Mouse (Mus musculus) ES-Bruce4 (cell line): ENCODE results near the gene Uevld. TPM values are rescaled to one million over a fixed set of nuclear protein-coding genes. Genes with fewer than 3 reads are reported as not detected.

ENCODE experiments used
- H3K27ac ChIP-seq: 2 replicates; pipeline ENCODE4 v1.5.1; 2012; ENCODE audit warnings: low read length, inconsistent platforms; ENCODE audit not compliant: insufficient read depth
- H3K27me3 ChIP-seq: 2 replicates; pipeline ENCODE4 v1.6.1; 2012; ENCODE audit warnings: mild to moderate bottlenecking, low read length, inconsistent platforms; ENCODE audit not compliant: control insufficient read depth, poor library complexity, insufficient read depth, severe bottlenecking
- H3K36me3 ChIP-seq: 2 replicates; pipeline ENCODE4 v1.6.1; 2012; ENCODE audit warnings: inconsistent platforms, mild to moderate bottlenecking, low read length, moderate library complexity; ENCODE audit not compliant: control insufficient read depth, poor library complexity, insufficient read depth, severe bottlenecking
- H3K4me1 ChIP-seq: one replicate; pipeline ENCODE4 v1.8.1; 2011; ENCODE audit warnings: low read length; ENCODE audit not compliant: control insufficient read depth, insufficient read depth
- H3K4me3 ChIP-seq: 2 replicates; pipeline ENCODE4 v1.5.1; 2011; ENCODE audit warnings: low read depth, mild to moderate bottlenecking, low read length
- H3K9ac ChIP-seq: 2 replicates; pipeline ENCODE4 v1.6.1; 2012; ENCODE audit warnings: low read depth, mild to moderate bottlenecking, inconsistent platforms; ENCODE audit not compliant: poor library complexity, severe bottlenecking
- H3K9me3 ChIP-seq: replicated peaks from 2 replicates; pipeline ENCODE4 v1.6.1; 2012; ENCODE audit warnings: mild to moderate bottlenecking, low read length, inconsistent platforms; ENCODE audit not compliant: control insufficient read depth, poor library complexity, insufficient read depth, severe bottlenecking
- CTCF ChIP-seq: IDR thresholded peaks from one replicate; pipeline ENCODE4 v1.8.1; 2011; ENCODE audit warnings: low read depth, low read length
- EP300 ChIP-seq: IDR thresholded peaks from 2 replicates; pipeline ENCODE4 v1.6.1; 2011; ENCODE audit warnings: low read depth, low read length; ENCODE audit not compliant: insufficient read depth
- POLR2A ChIP-seq: IDR thresholded peaks from one replicate; pipeline ENCODE4 v1.8.1; 2011; ENCODE audit warnings: low read length; ENCODE audit not compliant: insufficient read depth
- polyA plus RNA-seq: library from polyadenylated mRNA; stranded (reverse); fragments of >200 nt; gene quantifications from 2 replicates; pipeline ENCODE4 v1.2.4, GENCODE M21; 2011; ENCODE audit warnings: low read depth; ENCODE audit not compliant: missing spikeins, insufficient read depth, insufficient read length

Gene Uevld
- polyA plus RNA-seq, 1 experiment = 64.5 TPM

- no peaks in the 10 kb centered on the region for H3K27me3 ChIP-seq
- H3K9ac ChIP-seq = no peak overlapping the region
- no peaks in the 10 kb centered on the region for H3K9me3 ChIP-seq
- no peaks in the 10 kb centered on the region for H3K36me3 ChIP-seq
- no peaks in the 10 kb centered on the region for H3K4me1 ChIP-seq
- H3K27ac ChIP-seq = no peak overlapping the region
- TF ChIP-seq CTCF (no peak), EP300 (no peak), POLR2A (no peak)
- no peak overlapping the region for H3K4me3 ChIP-seq
Measured at GRCm38 (mm10) chr7:46879851-46880250, 78.5 kb downstream of the Uevld start.

DNA sequence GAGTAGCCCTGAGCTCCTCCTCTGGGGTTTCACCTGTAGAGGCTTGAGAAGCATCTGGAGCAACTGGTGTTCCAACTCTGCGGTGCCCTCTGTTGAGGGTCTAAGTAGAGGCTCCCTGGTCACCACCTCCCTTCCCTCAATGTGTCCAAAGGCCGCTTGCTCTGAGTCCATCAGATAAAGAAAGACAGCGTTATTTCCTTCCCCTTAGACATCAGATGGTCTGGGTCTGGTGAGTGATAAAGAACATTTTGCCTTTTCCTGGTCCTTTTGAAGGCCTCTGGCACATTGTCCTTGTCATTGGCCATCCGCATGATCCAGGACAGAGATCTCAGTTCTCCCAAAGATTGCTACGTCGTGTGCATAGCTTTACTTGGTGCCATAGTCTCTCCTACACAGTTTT is 81.1 kb downstream of the Uevld start:
- Histone ChIP-seq H3K4me1 (no peaks in the 10 kb centered on the region), H3K4me3 (no peak overlapping the region), H3K36me3 (no peaks in the 10 kb centered on the region), H3K27me3 (no peaks in the 10 kb centered on the region), H3K9ac (no peak overlapping the region), H3K9me3 (no peaks in the 10 kb centered on the region), H3K27ac (no peak overlapping the region)
- TF ChIP-seq EP300 = no peak
- no peak for TF ChIP-seq CTCF
- no peak for TF ChIP-seq POLR2A

GRCm38 (mm10) chr7:46876841-46877240 is 81.5 kb downstream of the Uevld start:
- Histone ChIP-seq H3K36me3 (no peaks in the 10 kb centered on the region), H3K27me3 (no peaks in the 10 kb centered on the region)
- TF ChIP-seq EP300 = no peak
- TF ChIP-seq POLR2A = no peak
- TF ChIP-seq CTCF = no peak

More at GRCm38 (mm10) chr7:46876841-46877240, 81.5 kb downstream of the Uevld start:
- Histone ChIP-seq H3K9me3 (no peaks in the 10 kb centered on the region), H3K9ac (no peak overlapping the region), H3K4me1 (no peaks in the 10 kb centered on the region), H3K27ac (no peak overlapping the region), H3K4me3 (no peak overlapping the region)

Other genes starting within 250 kb of the Uevld start
- 36.5 and 40.2 TPM in 2 replicates for gene Saal1, start 247.8 kb downstream of the Uevld start, polyA plus RNA-seq
- gene Saa3, start 242.8 kb downstream of the Uevld start, polyA plus RNA-seq = 3.2 and 3.8 TPM in 2 replicates
- not detected in 2 replicates for gene Saa4, start 225.9 kb downstream of the Uevld start, polyA plus RNA-seq
- not detected in 2 replicates for gene Saa1, start 215.5 kb downstream of the Uevld start, polyA plus RNA-seq
- gene Saa2, start 206.7 kb downstream of the Uevld start, polyA plus RNA-seq = not detected in 2 replicates
- 14.8 and 20.3 TPM in 2 replicates for gene Hps5, start 162.5 kb downstream of the Uevld start, polyA plus RNA-seq
- 68.4 and 81.9 TPM in 2 replicates for gene Gtf2h1, start 162.4 kb downstream of the Uevld start, polyA plus RNA-seq
- gene Ldha, start 117.1 kb downstream of the Uevld start, polyA plus RNA-seq = 626 and 671 TPM in 2 replicates
- gene Ldhc, start 97.3 kb downstream of the Uevld start, polyA plus RNA-seq = 0.57 and 1.3 TPM in 2 replicates
- gene Tsg101, start 38.6 kb downstream of the Uevld start, polyA plus RNA-seq = 198 and 217 TPM in 2 replicates
- not detected in 2 replicates for gene Gm9999, start 25.1 kb upstream of the Uevld start, polyA plus RNA-seq
- 16.8 and 18.0 TPM in 2 replicates for gene Spty2d1, start 49.9 kb upstream of the Uevld start, polyA plus RNA-seq
- gene Tmem86a, start 92.1 kb upstream of the Uevld start, polyA plus RNA-seq = 2.0 and 2.8 TPM in 2 replicates
- gene Ptpn5, start 175.2 kb upstream of the Uevld start, polyA plus RNA-seq = not detected in 2 replicates
- gene Mrgpra6, start 246.4 kb upstream of the Uevld start, polyA plus RNA-seq = not detected in 2 replicates